Mouse (Mus musculus) left cerebral cortex, adult 6 months (tissue): ENCODE data around the gene Zfp600. TPM values are rescaled to one million over a fixed set of nuclear protein-coding genes. Genes with fewer than 3 reads are reported as not detected.

Experiments
- long read RNA-seq, 2 experiments: library from polyadenylated mRNA; unstranded; transcript quantifications; one replicate each; pipeline ENCODE4 v2.0.0; 2019 to 2020
- polyA plus RNA-seq: library from polyadenylated mRNA; unstranded; fragments of <200 nt; fragmentation: Nextera tagmentation; gene quantifications from 2 replicates; pipeline ENCODE4 v1.2.3, GENCODE M21; 2021

Gene Zfp600
- not detected in 2 replicates for polyA plus RNA-seq
- long read RNA-seq, experiment 1: 0 reads
- long read RNA-seq, experiment 2: 0 reads

DNA sequence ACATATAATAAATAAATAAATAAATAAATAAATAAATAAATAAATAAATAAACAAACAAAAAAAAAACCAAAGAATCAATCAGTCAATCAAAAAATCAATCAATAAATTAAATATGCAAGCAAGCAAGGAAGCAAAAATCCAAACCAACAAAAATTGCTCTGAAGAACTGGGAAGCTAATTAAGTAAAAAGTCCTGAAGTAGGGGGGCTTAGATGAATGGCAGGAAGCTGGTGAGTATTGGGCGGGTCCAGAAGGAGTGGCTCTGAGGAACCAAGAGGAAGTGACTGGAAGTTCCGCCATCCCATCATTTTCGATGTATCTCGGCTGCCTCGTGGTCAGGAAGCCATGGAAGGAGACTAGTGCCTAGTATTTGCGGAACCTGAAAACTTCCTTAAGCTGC, at the start of gene Zfp600:
TSS of gene Zfp600 (plus strand) at position 301 of the 400 bp plus-strand sequence.

Other genes starting within 250 kb of the Zfp600 start
- not detected in 2 replicates for gene Zfp987, start 59.5 kb upstream of the Zfp600 start, polyA plus RNA-seq